Mouse (Mus musculus): ENCODE results near the gene Camkk2. TPM values are rescaled to one million over a fixed set of nuclear protein-coding genes. Genes with fewer than 3 reads are reported as not detected.

Gene Camkk2
- polyA plus RNA-seq, 1 experiment from 2014 or later: 36.2 TPM

- Histone ChIP-seq H3K9me3 (ENCODE audit: low read depth, low read length) (peaks cover 3% of the 10 kb centered on the region; the same call in 1 of the 2 replicates), H3K27ac (ENCODE audit: low read depth) (no peak overlapping the region), H3K27me3 (ENCODE audit: insufficient read depth, low read length) (no peaks in the 10 kb centered on the region), H3K4me1 (ENCODE audit: insufficient read depth) (0 out of 2 replicates have a peak, but pooled peaks cover 4% of the 10 kb centered on the region), H3K4me3 (ENCODE audit: low read depth, low read length) (no peak overlapping the region), H3K9ac (no peak overlapping the region), H3K4me2 (no peak overlapping the region), H3K36me3 (ENCODE audit: insufficient read depth) (0 out of 2 replicates have a peak, but pooled peaks cover 2% of the 10 kb centered on the region)
- 82% methylated on average over 11 of the region's 11 CpGs for WGBS
- no peak for TF ChIP-seq CTCF (IDR thresholded peaks at IDR 0.05; ENCODE audit: low read depth)
- DNase-seq (no peak), ATAC-seq (ENCODE audit: insufficient read depth) (no peak)
Measured at GRCm38 (mm10) chr5:122773756-122774155, 5.5 kb downstream of the Camkk2 start.

GRCm38 (mm10) chr5:122771428-122771827 is 7.8 kb downstream of the Camkk2 start:
- no peak for DNase-seq
- 72% methylated on average over 9 of the region's 9 CpGs for WGBS

GRCm38 (mm10) chr5:122770806-122771261 is 8.4 kb downstream of the Camkk2 start:
- peak; percentile 80 for DNase-seq

More at GRCm38 (mm10) chr5:122771428-122771827, 7.8 kb downstream of the Camkk2 start:
- peak overlapping the region; percentile 34; the same call in 1 of the 2 replicates for H3K4me2 ChIP-seq
- H3K9me3 ChIP-seq (ENCODE audit: low read depth, low read length): peaks cover 3% of the 10 kb centered on the region; the same call in 1 of the 2 replicates
- H3K4me3 ChIP-seq (ENCODE audit: low read depth, low read length): no peak overlapping the region
- no peaks in the 10 kb centered on the region for H3K27me3 ChIP-seq (ENCODE audit: insufficient read depth, low read length)
- H3K27ac ChIP-seq (ENCODE audit: low read depth): no peak overlapping the region
- H3K36me3 ChIP-seq (ENCODE audit: insufficient read depth): 0 out of 2 replicates have a peak, but pooled peaks cover 6% of the 10 kb centered on the region
- H3K4me1 ChIP-seq (ENCODE audit: insufficient read depth): 0 out of 2 replicates have a peak, but pooled peaks cover 4% of the 10 kb centered on the region
- no peak overlapping the region for H3K9ac ChIP-seq
- no peak for ATAC-seq (ENCODE audit: insufficient read depth)
- no peak for TF ChIP-seq CTCF (IDR thresholded peaks at IDR 0.05; ENCODE audit: low read depth)

GRCm38 (mm10) chr5:122770304-122770703 is 8.9 kb downstream of the Camkk2 start:
- Histone ChIP-seq H3K36me3 (ENCODE audit: insufficient read depth) (0 out of 2 replicates have a peak, but pooled peaks cover 6% of the 10 kb centered on the region), H3K4me3 (ENCODE audit: low read depth, low read length) (no peak overlapping the region), H3K4me1 (ENCODE audit: insufficient read depth) (0 out of 2 replicates have a peak, but pooled peaks cover 4% of the 10 kb centered on the region), H3K9me3 (ENCODE audit: low read depth, low read length) (no peaks in the 10 kb centered on the region), H3K9ac (peak overlapping the region; percentile 29), H3K27me3 (ENCODE audit: insufficient read depth, low read length) (no peaks in the 10 kb centered on the region), H3K4me2 (peak overlapping the region; percentile 34), H3K27ac (ENCODE audit: low read depth) (peak overlapping the region; percentile 84)
- no peak for TF ChIP-seq CTCF (IDR thresholded peaks at IDR 0.05; ENCODE audit: low read depth)
- ATAC-seq (ENCODE audit: insufficient read depth) (peak; percentile 45; the same call in 1 of the 2 replicates), DNase-seq (peak; percentile 15)
- WGBS: 65% methylated on average over 7 of the region's 7 CpGs

More at GRCm38 (mm10) chr5:122770806-122771261, 8.4 kb downstream of the Camkk2 start:
- Histone ChIP-seq H3K9me3 (ENCODE audit: low read depth, low read length) (no peaks in the 10 kb centered on the region), H3K36me3 (ENCODE audit: insufficient read depth) (0 out of 2 replicates have a peak, but pooled peaks cover 6% of the 10 kb centered on the region), H3K4me1 (ENCODE audit: insufficient read depth) (0 out of 2 replicates have a peak, but pooled peaks cover 4% of the 10 kb centered on the region), H3K4me3 (ENCODE audit: low read depth, low read length) (no peak overlapping the region), H3K9ac (peak overlapping the region; percentile 29; the same call in 1 of the 2 replicates), H3K27me3 (ENCODE audit: insufficient read depth, low read length) (no peaks in the 10 kb centered on the region), H3K4me2 (peak overlapping the region; percentile 34), H3K27ac (ENCODE audit: low read depth) (peak overlapping the region; percentile 84)
- whole genome bisulfite sequencing: 41% methylated on average over 10 of the region's 10 CpGs
- no peak for TF ChIP-seq CTCF (IDR thresholded peaks at IDR 0.05; ENCODE audit: low read depth)
- peak; percentile 39; the same call in 1 of the 2 replicates for ATAC-seq (ENCODE audit: insufficient read depth)

GRCm38 (mm10) chr5:122769101-122769568 is 10.1 kb downstream of the Camkk2 start:
- H3K27me3 ChIP-seq (ENCODE audit: insufficient read depth, low read length): no peaks in the 10 kb centered on the region
- H3K9ac ChIP-seq: no peak overlapping the region
- DNase-seq (no peak), ATAC-seq (ENCODE audit: insufficient read depth) (no peak)
- no peaks in the 10 kb centered on the region for H3K9me3 ChIP-seq (ENCODE audit: low read depth, low read length)
- TF ChIP-seq CTCF (IDR thresholded peaks at IDR 0.05; ENCODE audit: low read depth): no peak
- H3K4me1 ChIP-seq (ENCODE audit: insufficient read depth): 0 out of 2 replicates have a peak, but pooled peaks cover 4% of the 10 kb centered on the region
- no peak overlapping the region for H3K27ac ChIP-seq (ENCODE audit: low read depth)
- H3K4me3 ChIP-seq (ENCODE audit: low read depth, low read length): no peak overlapping the region
- H3K36me3 ChIP-seq (ENCODE audit: insufficient read depth): 0 out of 2 replicates have a peak, but pooled peaks cover 6% of the 10 kb centered on the region
- H3K4me2 ChIP-seq: no peak overlapping the region
- 81% methylated on average over 15 of the region's 15 CpGs for WGBS

- Histone ChIP-seq H3K4me2 (no peak overlapping the region), H3K9ac (no peak overlapping the region), H3K4me3 (ENCODE audit: low read depth, low read length) (no peak overlapping the region), H3K27ac (ENCODE audit: low read depth) (no peak overlapping the region), H3K4me1 (ENCODE audit: insufficient read depth) (0 out of 2 replicates have a peak, but pooled peaks cover 4% of the 10 kb centered on the region), H3K27me3 (ENCODE audit: insufficient read depth, low read length) (no peaks in the 10 kb centered on the region), H3K9me3 (ENCODE audit: low read depth, low read length) (no peaks in the 10 kb centered on the region), H3K36me3 (ENCODE audit: insufficient read depth) (0 out of 2 replicates have a peak, but pooled peaks cover 6% of the 10 kb centered on the region)
- DNase-seq: no peak
- TF ChIP-seq CTCF (IDR thresholded peaks at IDR 0.05; ENCODE audit: low read depth): no peak
- 92% methylated on average over 11 of the region's 11 CpGs for WGBS
- no peak for ATAC-seq (ENCODE audit: insufficient read depth)
Measured at GRCm38 (mm10) chr5:122767283-122767682, 11.9 kb downstream of the Camkk2 start.

GRCm38 (mm10) chr5:122764032-122764464 is 15.2 kb downstream of the Camkk2 start:
- H3K4me3 ChIP-seq (ENCODE audit: low read depth, low read length): no peak overlapping the region
- H3K27me3 ChIP-seq (ENCODE audit: insufficient read depth, low read length): no peaks in the 10 kb centered on the region
- no peaks in the 10 kb centered on the region for H3K9me3 ChIP-seq (ENCODE audit: low read depth, low read length)
- WGBS: 41% methylated on average over 10 of the region's 10 CpGs
- peaks cover 10% of the 10 kb centered on the region; the same call in 1 of the 2 replicates for H3K36me3 ChIP-seq (ENCODE audit: insufficient read depth)
- no peak; the same call in 1 of the 2 replicates for ATAC-seq (ENCODE audit: insufficient read depth)
- peak overlapping the region; percentile 81 for H3K27ac ChIP-seq (ENCODE audit: low read depth)
- H3K4me1 ChIP-seq (ENCODE audit: insufficient read depth): no peaks in the 10 kb centered on the region
- peak; percentile 62 for DNase-seq
- peak; percentile 51 for TF ChIP-seq CTCF (IDR thresholded peaks at IDR 0.05; ENCODE audit: low read depth)
- H3K4me2 ChIP-seq: peak overlapping the region; percentile 44
- H3K9ac ChIP-seq: 0 out of 2 replicates have a peak overlapping the region, but pooled peaks have one; percentile 23
